Mouse (Mus musculus): ENCODE measurements around the gene Thap4. TPM values are rescaled to one million over a fixed set of nuclear protein-coding genes. Genes with fewer than 3 reads are reported as not detected.

The Thap4 gene
- 13.3 and 17.3 TPM in 2 replicates for polyA plus RNA-seq (2021; fragmentation: Nextera tagmentation)
- long read RNA-seq, experiment 1, full-length matches to known transcripts = 32 of 33 reads
- long read RNA-seq, experiment 1, partial matches to known transcripts = 1 of 33 reads
- long read RNA-seq, experiment 1, other reads (novel, unspliced or antisense) = 0 of 33 reads
- long read RNA-seq, experiment 2, full-length matches to known transcripts = 12 of 16 reads
- long read RNA-seq, experiment 2, partial matches to known transcripts = 4 of 16 reads
- long read RNA-seq, experiment 2, other reads (novel, unspliced or antisense) = 0 of 16 reads

DNA sequence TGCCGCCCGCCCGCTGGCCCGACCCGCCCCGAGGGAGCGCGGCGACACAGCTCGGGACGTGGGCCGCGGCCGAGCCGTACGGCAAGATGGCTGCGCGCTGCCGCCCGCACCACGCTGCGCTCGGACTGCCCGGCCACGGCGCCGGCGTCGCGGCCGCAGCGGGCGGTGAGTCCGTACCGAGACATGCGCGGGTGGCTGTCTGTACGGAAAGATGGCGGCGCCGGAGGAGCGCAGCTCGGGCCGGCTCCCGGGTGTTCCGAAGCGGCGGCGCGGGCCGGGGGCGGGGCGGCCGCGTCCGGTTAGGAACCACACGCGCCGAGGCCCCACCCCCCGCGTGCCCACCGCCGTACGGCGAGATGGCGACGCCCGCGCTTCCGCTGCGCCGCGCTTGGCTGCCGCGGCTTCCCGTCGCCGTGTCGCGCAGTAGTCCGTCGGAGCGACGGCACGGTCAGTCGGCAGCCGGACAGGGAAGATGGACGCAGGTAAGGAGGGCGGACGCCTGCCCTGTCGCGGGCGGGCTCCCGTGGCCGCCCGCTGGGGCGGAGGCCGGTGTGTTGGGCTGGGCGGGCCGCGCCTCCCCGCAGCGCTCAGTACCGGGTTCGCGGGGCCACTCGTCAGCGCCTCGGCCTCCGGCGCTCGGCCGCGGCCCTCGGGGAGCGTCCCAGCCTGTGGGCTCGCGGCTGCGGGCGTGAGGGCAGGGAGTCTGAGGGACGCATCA, at the start of gene Thap4:
Gene Thap4, minus strand, starts transcription at position 292 of the 718 bp plus-strand sequence.

DNA sequence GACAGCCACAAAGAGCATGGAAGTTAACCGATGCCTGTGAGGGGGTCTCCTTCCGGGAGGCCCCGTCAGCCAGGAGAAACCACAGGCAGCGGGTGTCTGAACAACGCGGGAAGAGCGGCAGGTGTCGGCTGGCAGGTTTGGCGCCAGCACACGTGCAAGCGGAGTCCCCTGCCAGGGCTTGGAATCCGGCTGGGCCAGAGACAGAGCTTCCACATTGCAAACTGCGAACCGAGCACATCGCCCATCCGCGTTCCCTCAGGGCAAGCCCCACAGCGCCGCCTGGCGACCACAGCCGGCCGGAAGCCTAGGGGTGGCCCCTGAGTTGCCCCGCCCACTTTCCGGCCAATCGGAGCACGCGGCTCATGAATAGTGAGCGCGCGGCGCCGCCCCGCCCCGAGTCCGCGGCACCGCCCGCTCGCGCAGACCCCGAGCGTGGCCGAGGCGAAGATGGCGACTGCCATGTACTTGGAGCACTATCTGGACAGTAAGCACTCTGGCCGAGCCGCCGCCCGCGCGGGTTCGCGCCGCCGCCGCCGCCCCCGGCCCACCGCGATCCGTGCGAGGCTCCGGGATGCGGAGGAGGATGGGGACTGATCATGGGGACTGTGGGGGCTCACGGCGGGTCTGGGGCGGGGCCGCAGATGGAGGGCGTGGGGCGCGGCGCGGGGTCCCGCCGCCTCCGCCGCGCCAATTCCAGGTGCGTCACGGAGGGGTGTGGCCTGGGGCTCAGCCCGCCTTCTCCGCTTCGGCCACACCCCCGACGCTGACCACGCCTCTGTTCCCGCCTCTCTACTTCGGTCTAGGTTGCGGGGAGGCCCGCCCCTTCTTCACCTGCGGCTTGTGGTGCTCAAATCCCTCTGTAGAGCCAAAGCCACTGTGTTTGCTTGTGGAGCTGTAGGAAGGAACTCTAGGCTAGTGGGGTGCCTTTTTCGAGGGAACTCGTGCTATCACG, 49.2 kb upstream of the Thap4 start, which contains the start of gene Ing5:
Gene Ing5, plus strand, starts transcription at position 410 of the 952 bp plus-strand sequence.

DNA sequence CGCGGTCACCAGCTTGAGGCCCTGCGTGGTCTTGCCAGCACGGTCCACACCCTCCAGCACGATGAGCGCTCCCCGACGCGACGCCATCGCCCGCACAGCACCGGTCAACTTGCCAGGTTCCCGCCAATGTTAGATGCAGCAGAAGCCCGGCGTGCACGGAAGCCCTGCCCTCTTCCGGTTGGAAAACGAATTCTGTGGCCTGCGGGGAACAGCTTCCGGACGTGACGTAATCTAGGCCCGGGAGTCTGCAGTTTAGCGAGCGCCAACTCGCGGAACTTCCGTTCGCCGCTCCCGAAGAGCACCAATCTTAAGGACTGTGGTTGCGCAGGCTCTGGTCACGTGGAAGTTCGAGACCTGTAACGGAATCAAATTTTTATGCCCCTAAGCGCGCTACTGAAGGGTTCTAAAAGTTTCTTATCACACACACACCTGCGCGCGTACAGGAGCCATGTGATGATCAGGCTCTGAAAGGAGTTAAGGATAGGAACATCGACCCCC, 47.1 kb upstream of the Thap4 start, which contains the start of gene Dtymk:
Gene Dtymk, minus strand, starts transcription at position 194 of the 498 bp plus-strand sequence.

DNA sequence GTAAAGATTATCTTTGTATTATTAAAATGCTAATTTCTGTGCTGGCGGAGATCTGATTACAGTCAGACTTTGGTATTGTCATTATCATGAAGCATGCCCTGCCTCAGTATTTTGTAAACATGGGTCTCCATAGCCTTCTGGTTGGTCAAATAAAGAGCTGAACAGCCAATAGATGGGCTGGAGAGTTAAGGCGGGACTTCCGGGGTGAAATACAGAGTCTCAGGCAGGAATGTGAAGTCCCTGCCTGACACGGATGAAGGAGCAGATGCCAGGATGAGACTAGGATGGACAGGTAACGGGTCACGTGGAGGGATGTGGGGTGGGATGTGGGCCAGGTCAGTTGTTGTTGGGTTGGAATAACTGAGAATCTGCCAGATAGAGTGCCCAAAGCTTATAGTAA, 3.4 kb downstream of the Thap4 start, which contains the start of gene Atg4b:
Gene Atg4b, plus strand, starts transcription at position 211 of the 400 bp plus-strand sequence.

DNA sequence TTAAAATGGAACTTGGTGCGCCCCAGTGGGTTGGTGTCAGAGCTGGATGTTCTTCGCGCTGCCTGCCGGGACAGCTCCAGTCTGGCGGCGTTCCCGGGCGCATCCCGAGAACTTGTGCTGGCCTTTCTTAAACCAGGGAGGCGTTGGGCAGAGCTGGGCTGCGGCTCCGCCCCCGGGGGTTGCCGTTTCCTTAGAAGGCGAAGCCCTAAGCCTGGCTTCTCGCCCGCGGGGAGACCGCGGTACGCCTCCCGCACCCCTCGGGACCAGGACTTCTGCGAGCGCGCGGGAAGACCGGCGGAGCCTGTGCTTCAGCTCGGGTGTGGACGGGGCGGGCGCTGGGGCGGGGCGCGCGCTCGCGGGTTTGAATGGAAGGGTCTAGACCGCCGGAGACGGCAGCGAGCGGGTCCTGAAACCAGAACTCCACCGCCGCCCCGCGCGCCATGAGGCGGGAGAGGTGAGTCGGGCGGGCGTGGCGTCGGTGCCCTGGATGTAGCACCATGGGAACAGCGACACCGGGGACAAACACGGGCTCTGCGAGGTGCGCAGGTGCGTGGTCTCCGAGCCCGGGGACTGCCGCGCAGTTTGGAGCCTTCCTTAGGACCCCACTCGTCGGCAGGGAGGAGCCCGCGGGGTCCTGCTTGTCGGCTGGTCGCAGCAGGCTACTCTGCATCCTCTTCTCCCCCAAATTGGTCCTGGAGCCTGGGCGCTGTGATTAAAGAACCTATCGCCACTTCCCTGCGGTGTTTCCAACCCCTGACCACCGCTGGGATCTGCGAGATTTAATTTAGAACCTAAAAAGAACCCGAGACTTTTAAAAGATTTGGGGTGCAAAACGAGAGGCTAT, 69.0 kb downstream of the Thap4 start, which contains the start of gene Bok:
Gene Bok, plus strand, starts transcription at position 260 of the 844 bp plus-strand sequence.

DNA sequence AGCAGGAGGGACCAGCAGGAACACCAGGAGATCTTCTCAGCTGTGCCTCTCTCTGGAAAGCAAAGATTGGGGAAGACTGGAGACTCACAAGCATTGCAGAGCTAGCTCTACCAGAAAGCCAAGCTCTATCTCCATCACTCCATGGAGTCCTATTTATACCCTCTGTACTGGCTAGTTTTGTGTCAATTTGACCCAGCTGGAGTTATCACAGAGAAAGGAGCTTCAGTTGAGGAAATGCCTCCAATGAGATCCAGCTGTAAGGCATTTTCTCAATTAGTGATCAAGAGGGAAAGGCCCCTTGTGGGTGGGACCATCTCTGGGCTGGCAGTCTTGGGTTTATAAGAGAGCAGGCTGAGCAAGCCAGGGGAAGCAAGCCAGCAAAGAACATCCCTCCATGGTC, 96.1 kb downstream of the Thap4 start, which contains the start of gene Stk25:
Gene Stk25, minus strand, starts transcription at position 101 of the 400 bp plus-strand sequence.

Other genes with a start within 250 kb of the Thap4 start
- gene Farp2, start 242.8 kb downstream of the Thap4 start, polyA plus RNA-seq (2021; fragmentation: Nextera tagmentation) = 3.8 and 3.9 TPM in 2 replicates
- gene Stk25, start 96.2 kb downstream of the Thap4 start, polyA plus RNA-seq (2021; fragmentation: Nextera tagmentation) = 205 and 327 TPM in 2 replicates
- 94.0 and 95.8 TPM in 2 replicates for gene Bok, start 69.2 kb downstream of the Thap4 start, polyA plus RNA-seq (2021; fragmentation: Nextera tagmentation)
- gene Atg4b, start 3.4 kb downstream of the Thap4 start, polyA plus RNA-seq (2021; fragmentation: Nextera tagmentation) = 29.1 and 43.9 TPM in 2 replicates
- 67.2 and 82.9 TPM in 2 replicates for gene Dtymk, start 47.1 kb upstream of the Thap4 start, polyA plus RNA-seq (2021; fragmentation: Nextera tagmentation)
- gene Ing5, start 49.1 kb upstream of the Thap4 start, polyA plus RNA-seq (2021; fragmentation: Nextera tagmentation) = 5.3 and 7.7 TPM in 2 replicates
- 5.6 and 6.2 TPM in 2 replicates for gene D2hgdh, start 70.0 kb upstream of the Thap4 start, polyA plus RNA-seq (2021; fragmentation: Nextera tagmentation)
- 0.06 TPM in 1 of 2 replicates, not detected in the other for gene Gal3st2, start 106.4 kb upstream of the Thap4 start, polyA plus RNA-seq (2021; fragmentation: Nextera tagmentation)
- not detected in 2 replicates for gene Gal3st2b, start 163.4 kb upstream of the Thap4 start, polyA plus RNA-seq (2021; fragmentation: Nextera tagmentation)
- not detected in 2 replicates for gene Gal3st2c, start 235.6 kb upstream of the Thap4 start, polyA plus RNA-seq (2021; fragmentation: Nextera tagmentation)

All from left cerebral cortex, adult 6 months (tissue).